Mouse (Mus musculus): ENCODE results near the gene Cntn5. TPM values are rescaled to one million over a fixed set of nuclear protein-coding genes. Genes with fewer than 3 reads are reported as not detected.
"Not testable (repeated sequence)": the region's sequence is repeated elsewhere in the genome, so short reads cannot be mapped to it uniquely, and the experiment has no call there.

The Cntn5 gene
- polyA plus RNA-seq, 1 experiment from 2014 or later: 2.7 TPM

GRCm38 (mm10) chr9:10618036-10618435, 286.5 kb downstream of the Cntn5 start:
- Histone ChIP-seq H3K4me3 (ENCODE audit: low read depth, low read length) (no peak overlapping the region), H3K4me2 (replicated peaks; ENCODE audit: low read depth, low read length) (no peak overlapping the region), H3K27me3 (ENCODE audit: control insufficient read depth, insufficient read depth, low read length) (no peaks in the 10 kb centered on the region), H3K36me3 (ENCODE audit: control insufficient read depth, insufficient read depth, low read length) (no peaks in the 10 kb centered on the region), H3K9ac (ENCODE audit: low read depth, low read length) (no peak overlapping the region), H3K27ac (ENCODE audit: low read depth, low read length) (no peak overlapping the region), H3K9me3 (ENCODE audit: control insufficient read depth, low read length) (no peaks in the 10 kb centered on the region), H3K4me1 (replicated peaks; ENCODE audit: control insufficient read depth, insufficient read depth, low read length) (no peaks in the 10 kb centered on the region)
- 86% methylated on average over 5 of the region's 5 CpGs for WGBS
- ATAC-seq (ENCODE audit: low FRiP score) (no peak), DNase-seq (ENCODE audit: low spot score) (no peak)

- Histone ChIP-seq H3K4me3 (ENCODE audit: low read depth, low read length) (no peak overlapping the region), H3K27ac (ENCODE audit: low read depth, low read length) (no peak overlapping the region), H3K27me3 (ENCODE audit: control insufficient read depth, insufficient read depth, low read length) (no peaks in the 10 kb centered on the region), H3K4me1 (replicated peaks; ENCODE audit: control insufficient read depth, insufficient read depth, low read length) (no peaks in the 10 kb centered on the region), H3K9ac (ENCODE audit: low read depth, low read length) (no peak overlapping the region), H3K36me3 (ENCODE audit: control insufficient read depth, insufficient read depth, low read length) (no peaks in the 10 kb centered on the region), H3K4me2 (replicated peaks; ENCODE audit: low read depth, low read length) (no peak overlapping the region), H3K9me3 (ENCODE audit: control insufficient read depth, low read length) (no peaks in the 10 kb centered on the region)
- WGBS: 83% methylated on average over 7 of the region's 7 CpGs
- DNase-seq (ENCODE audit: low spot score): no peak
- ATAC-seq (ENCODE audit: low FRiP score): no peak
Observed at GRCm38 (mm10) chr9:10575346-10576241, 329.0 kb downstream of the Cntn5 start.

- no peaks in the 10 kb centered on the region for H3K27me3 ChIP-seq (ENCODE audit: control insufficient read depth, insufficient read depth, low read length)
- no peaks in the 10 kb centered on the region for H3K36me3 ChIP-seq (ENCODE audit: control insufficient read depth, insufficient read depth, low read length)
- DNase-seq (ENCODE audit: low spot score) (peak; percentile 6), ATAC-seq (ENCODE audit: low FRiP score) (no peak)
- no peaks in the 10 kb centered on the region for H3K9me3 ChIP-seq (ENCODE audit: control insufficient read depth, low read length)
- H3K27ac ChIP-seq (ENCODE audit: low read depth, low read length): no peak overlapping the region
- H3K9ac ChIP-seq (ENCODE audit: low read depth, low read length): no peak overlapping the region
- H3K4me3 ChIP-seq (ENCODE audit: low read depth, low read length): no peak overlapping the region
- H3K4me2 ChIP-seq (replicated peaks; ENCODE audit: low read depth, low read length): no peak overlapping the region
- H3K4me1 ChIP-seq (replicated peaks; ENCODE audit: control insufficient read depth, insufficient read depth, low read length): no peaks in the 10 kb centered on the region
Observed at GRCm38 (mm10) chr9:10569830-10570229, 334.7 kb downstream of the Cntn5 start.

- not testable (repeated sequence) for ATAC-seq (ENCODE audit: low FRiP score); H3K4me3 ChIP-seq (ENCODE audit: low read depth, low read length); H3K9ac ChIP-seq (ENCODE audit: low read depth, low read length); H3K36me3 ChIP-seq (ENCODE audit: control insufficient read depth, insufficient read depth, low read length); H3K27me3 ChIP-seq (ENCODE audit: control insufficient read depth, insufficient read depth, low read length); DNase-seq (ENCODE audit: low spot score); H3K9me3 ChIP-seq (ENCODE audit: control insufficient read depth, low read length); H3K27ac ChIP-seq (ENCODE audit: low read depth, low read length); H3K4me1 ChIP-seq (replicated peaks; ENCODE audit: control insufficient read depth, insufficient read depth, low read length); H3K4me2 ChIP-seq (replicated peaks; ENCODE audit: low read depth, low read length)
- WGBS: 52% methylated on average over 5 of the region's 5 CpGs
Observed at GRCm38 (mm10) chr9:10540877-10541276, 363.7 kb downstream of the Cntn5 start.

GRCm38 (mm10) chr9:10532248-10532647, 372.3 kb downstream of the Cntn5 start:
- Histone ChIP-seq H3K4me1 (replicated peaks; ENCODE audit: control insufficient read depth, insufficient read depth, low read length) (no peaks in the 10 kb centered on the region), H3K4me3 (ENCODE audit: low read depth, low read length) (no peak overlapping the region), H3K36me3 (ENCODE audit: control insufficient read depth, insufficient read depth, low read length) (no peaks in the 10 kb centered on the region), H3K9ac (ENCODE audit: low read depth, low read length) (no peak overlapping the region), H3K4me2 (replicated peaks; ENCODE audit: low read depth, low read length) (no peak overlapping the region), H3K27me3 (ENCODE audit: control insufficient read depth, insufficient read depth, low read length) (no peaks in the 10 kb centered on the region), H3K27ac (ENCODE audit: low read depth, low read length) (no peak overlapping the region), H3K9me3 (ENCODE audit: control insufficient read depth, low read length) (no peaks in the 10 kb centered on the region)
- ATAC-seq (ENCODE audit: low FRiP score): no peak
- WGBS: 93% methylated on average over 5 of the region's 5 CpGs
- no peak for DNase-seq (ENCODE audit: low spot score)

GRCm38 (mm10) chr9:10531087-10531486, 373.5 kb downstream of the Cntn5 start:
- H3K9ac ChIP-seq (ENCODE audit: low read depth, low read length): no peak overlapping the region
- no peaks in the 10 kb centered on the region for H3K9me3 ChIP-seq (ENCODE audit: control insufficient read depth, low read length)
- no peak for DNase-seq (ENCODE audit: low spot score)
- H3K27me3 ChIP-seq (ENCODE audit: control insufficient read depth, insufficient read depth, low read length): no peaks in the 10 kb centered on the region
- ATAC-seq (ENCODE audit: low FRiP score): no peak
- 89% methylated on average over 2 of the region's 2 CpGs for WGBS
- H3K4me2 ChIP-seq (replicated peaks; ENCODE audit: low read depth, low read length): no peak overlapping the region
- H3K4me3 ChIP-seq (ENCODE audit: low read depth, low read length): no peak overlapping the region
- H3K27ac ChIP-seq (ENCODE audit: low read depth, low read length): no peak overlapping the region
- H3K4me1 ChIP-seq (replicated peaks; ENCODE audit: control insufficient read depth, insufficient read depth, low read length): no peaks in the 10 kb centered on the region
- H3K36me3 ChIP-seq (ENCODE audit: control insufficient read depth, insufficient read depth, low read length): no peaks in the 10 kb centered on the region

- DNase-seq (ENCODE audit: low spot score) (no peak), ATAC-seq (ENCODE audit: low FRiP score) (no peak)
- no peak overlapping the region for H3K27ac ChIP-seq (ENCODE audit: low read depth, low read length)
- H3K9me3 ChIP-seq (ENCODE audit: control insufficient read depth, low read length): no peaks in the 10 kb centered on the region
- no peaks in the 10 kb centered on the region for H3K36me3 ChIP-seq (ENCODE audit: control insufficient read depth, insufficient read depth, low read length)
- H3K4me3 ChIP-seq (ENCODE audit: low read depth, low read length): no peak overlapping the region
- H3K4me2 ChIP-seq (replicated peaks; ENCODE audit: low read depth, low read length): no peak overlapping the region
- H3K9ac ChIP-seq (ENCODE audit: low read depth, low read length): no peak overlapping the region
- H3K4me1 ChIP-seq (replicated peaks; ENCODE audit: control insufficient read depth, insufficient read depth, low read length): no peaks in the 10 kb centered on the region
- WGBS: 70% methylated on average over 4 of the region's 4 CpGs
- H3K27me3 ChIP-seq (ENCODE audit: control insufficient read depth, insufficient read depth, low read length): no peaks in the 10 kb centered on the region
Observed at GRCm38 (mm10) chr9:10529528-10529927, 375.0 kb downstream of the Cntn5 start.

- Histone ChIP-seq H3K4me1 (replicated peaks; ENCODE audit: control insufficient read depth, insufficient read depth, low read length) (no peaks in the 10 kb centered on the region), H3K9ac (ENCODE audit: low read depth, low read length) (no peak overlapping the region), H3K4me3 (ENCODE audit: low read depth, low read length) (no peak overlapping the region), H3K36me3 (ENCODE audit: control insufficient read depth, insufficient read depth, low read length) (no peaks in the 10 kb centered on the region), H3K27ac (ENCODE audit: low read depth, low read length) (no peak overlapping the region), H3K27me3 (ENCODE audit: control insufficient read depth, insufficient read depth, low read length) (no peaks in the 10 kb centered on the region), H3K4me2 (replicated peaks; ENCODE audit: low read depth, low read length) (no peak overlapping the region), H3K9me3 (ENCODE audit: control insufficient read depth, low read length) (no peaks in the 10 kb centered on the region)
- DNase-seq (ENCODE audit: low spot score): no peak
- WGBS: 74% methylated on average over 1 of the region's 1 CpGs
- ATAC-seq (ENCODE audit: low FRiP score): no peak
Observed at GRCm38 (mm10) chr9:10529113-10529512, 375.5 kb downstream of the Cntn5 start.

GRCm38 (mm10) chr9:10528692-10529091, 375.9 kb downstream of the Cntn5 start:
- WGBS: 85% methylated on average over 5 of the region's 5 CpGs
- H3K4me3 ChIP-seq (ENCODE audit: low read depth, low read length): no peak overlapping the region
- H3K36me3 ChIP-seq (ENCODE audit: control insufficient read depth, insufficient read depth, low read length): no peaks in the 10 kb centered on the region
- H3K9me3 ChIP-seq (ENCODE audit: control insufficient read depth, low read length): no peaks in the 10 kb centered on the region
- no peak overlapping the region for H3K9ac ChIP-seq (ENCODE audit: low read depth, low read length)
- no peak overlapping the region for H3K27ac ChIP-seq (ENCODE audit: low read depth, low read length)
- H3K4me2 ChIP-seq (replicated peaks; ENCODE audit: low read depth, low read length): no peak overlapping the region
- H3K4me1 ChIP-seq (replicated peaks; ENCODE audit: control insufficient read depth, insufficient read depth, low read length): no peaks in the 10 kb centered on the region
- no peaks in the 10 kb centered on the region for H3K27me3 ChIP-seq (ENCODE audit: control insufficient read depth, insufficient read depth, low read length)
- no peak for DNase-seq (ENCODE audit: low spot score)
- ATAC-seq (ENCODE audit: low FRiP score): no peak

Measured in hindbrain, embryonic 11.5 days (tissue).